Mouse (Mus musculus): Measurements from ENCODE around the gene Calml3. TPM values are rescaled to one million over a fixed set of nuclear protein-coding genes. Genes with fewer than 3 reads are reported as not detected.

Calml3 gene
- polyA plus RNA-seq, 1 experiment from 2014 or later, result not detected

DNA sequence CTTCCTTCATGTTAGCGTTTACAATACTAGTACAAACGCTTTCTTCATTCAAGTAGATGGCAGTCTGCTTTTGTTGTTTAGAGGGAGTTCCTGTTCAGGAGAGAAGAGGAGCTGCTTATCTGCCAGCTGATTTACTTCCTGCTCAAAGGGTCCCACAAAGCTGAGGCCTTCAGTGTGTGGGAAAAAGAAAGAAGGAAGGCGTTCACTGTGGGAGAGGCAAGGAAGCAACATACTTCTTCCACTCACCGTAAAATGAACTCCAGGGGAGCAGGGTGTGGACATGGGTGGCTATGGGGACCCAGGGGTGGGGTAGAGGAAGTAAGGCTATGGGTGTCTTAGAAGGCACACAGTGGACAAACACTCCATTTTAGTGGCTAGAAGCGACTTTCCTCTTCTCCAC lies 1.5 kb upstream of the Calml3 start:
- no peaks in the 10 kb centered on the region for H3K27me3 ChIP-seq (replicated peaks)
- no peak overlapping the region for H3K9ac ChIP-seq
- H3K9me3 ChIP-seq, result no peaks in the 10 kb centered on the region
- ATAC-seq (ENCODE audit: low FRiP score, low read depth), result no peak
- H3K27ac ChIP-seq, result no peak overlapping the region
- H3K4me3 ChIP-seq, result no peak overlapping the region
- no peaks in the 10 kb centered on the region for H3K36me3 ChIP-seq
- no peak overlapping the region for H3K4me2 ChIP-seq (replicated peaks)
- WGBS, result 85% methylated on average over 5 of the region's 5 CpGs
- H3K4me1 ChIP-seq, result no peaks in the 10 kb centered on the region

GRCm38 (mm10) chr13:3805132-3805531 lies 1.0 kb upstream of the Calml3 start:
- WGBS, result 61% methylated on average over 2 of the region's 2 CpGs
- no peaks in the 10 kb centered on the region for H3K27me3 ChIP-seq (replicated peaks)
- no peaks in the 10 kb centered on the region for H3K9me3 ChIP-seq
- H3K27ac ChIP-seq, result no peak overlapping the region
- H3K36me3 ChIP-seq, result no peaks in the 10 kb centered on the region
- H3K4me1 ChIP-seq, result no peaks in the 10 kb centered on the region
- no peak overlapping the region for H3K9ac ChIP-seq
- ATAC-seq (ENCODE audit: low FRiP score, low read depth), result no peak
- H3K4me2 ChIP-seq (replicated peaks), result no peak overlapping the region
- H3K4me3 ChIP-seq, result no peak overlapping the region

DNA sequence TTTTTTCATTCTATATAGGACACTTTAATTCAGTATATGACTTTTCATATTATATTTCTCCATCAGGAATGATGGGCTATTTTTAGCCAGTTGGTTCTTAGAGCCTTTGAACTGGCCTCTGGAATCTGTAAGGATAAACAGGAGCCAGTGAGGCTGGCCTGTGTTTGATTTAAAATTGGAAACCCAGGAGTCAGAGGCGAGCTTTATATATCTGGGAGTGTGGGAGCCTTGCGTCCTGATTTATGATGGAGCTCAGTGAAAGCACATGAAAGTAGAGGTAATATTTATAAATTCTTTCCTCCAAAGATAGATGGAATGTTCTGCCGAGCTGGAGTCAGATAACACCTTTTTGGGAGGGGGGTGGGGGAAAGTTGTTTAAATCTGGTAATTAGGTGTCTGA lies 4.7 kb downstream of the Calml3 start:
- no peaks in the 10 kb centered on the region for H3K4me1 ChIP-seq
- no peaks in the 10 kb centered on the region for H3K9me3 ChIP-seq
- no peak overlapping the region for H3K9ac ChIP-seq
- ATAC-seq (ENCODE audit: low FRiP score, low read depth), result no peak
- no peaks in the 10 kb centered on the region for H3K27me3 ChIP-seq (replicated peaks)
- H3K4me2 ChIP-seq (replicated peaks), result no peak overlapping the region
- H3K27ac ChIP-seq, result no peak overlapping the region
- H3K36me3 ChIP-seq, result no peaks in the 10 kb centered on the region
- 69% methylated on average over 3 of the region's 3 CpGs for WGBS
- no peak overlapping the region for H3K4me3 ChIP-seq

DNA sequence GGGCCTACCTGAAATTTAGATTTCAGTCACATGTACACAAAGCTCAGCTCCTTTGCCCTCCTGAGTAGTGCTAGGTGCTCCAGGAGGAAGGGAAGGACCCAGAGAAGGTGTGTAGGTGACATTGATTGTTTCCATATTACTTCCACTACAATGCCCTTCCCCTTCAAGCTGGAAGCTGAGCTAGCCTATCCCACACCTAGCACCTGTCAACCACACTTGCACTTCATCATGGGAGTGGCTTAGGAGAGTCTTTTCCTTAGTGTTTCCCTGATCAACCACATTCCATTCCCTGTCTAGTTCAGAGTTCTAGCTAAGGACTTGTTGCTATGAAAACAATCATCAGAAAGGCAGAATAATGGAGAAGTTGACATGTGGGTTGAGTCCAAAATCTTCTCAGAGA lies 5.4 kb downstream of the Calml3 start:
- H3K9me3 ChIP-seq, result no peaks in the 10 kb centered on the region
- ATAC-seq (ENCODE audit: low FRiP score, low read depth), result no peak
- no peaks in the 10 kb centered on the region for H3K36me3 ChIP-seq
- H3K27me3 ChIP-seq (replicated peaks), result no peaks in the 10 kb centered on the region
- no peak overlapping the region for H3K4me2 ChIP-seq (replicated peaks)
- no peak overlapping the region for H3K4me3 ChIP-seq
- no peak overlapping the region for H3K9ac ChIP-seq
- H3K27ac ChIP-seq, result no peak overlapping the region
- H3K4me1 ChIP-seq, result no peaks in the 10 kb centered on the region

GRCm38 (mm10) chr13:3796649-3797048 lies 7.5 kb downstream of the Calml3 start:
- H3K4me3 ChIP-seq, result no peak overlapping the region
- H3K27me3 ChIP-seq (replicated peaks), result no peaks in the 10 kb centered on the region
- H3K36me3 ChIP-seq, result no peaks in the 10 kb centered on the region
- no peak overlapping the region for H3K9ac ChIP-seq
- H3K27ac ChIP-seq, result no peak overlapping the region
- H3K9me3 ChIP-seq, result no peaks in the 10 kb centered on the region
- no peaks in the 10 kb centered on the region for H3K4me1 ChIP-seq
- 85% methylated on average over 4 of the region's 4 CpGs for WGBS
- ATAC-seq (ENCODE audit: low FRiP score, low read depth), result no peak
- no peak overlapping the region for H3K4me2 ChIP-seq (replicated peaks)

GRCm38 (mm10) chr13:3789531-3789930 lies 14.6 kb downstream of the Calml3 start:
- no peaks in the 10 kb centered on the region for H3K36me3 ChIP-seq
- H3K4me1 ChIP-seq, result no peaks in the 10 kb centered on the region
- no peak overlapping the region for H3K27ac ChIP-seq
- H3K27me3 ChIP-seq (replicated peaks), result no peaks in the 10 kb centered on the region
- H3K9ac ChIP-seq, result no peak overlapping the region
- no peaks in the 10 kb centered on the region for H3K9me3 ChIP-seq
- no peak overlapping the region for H3K4me2 ChIP-seq (replicated peaks)
- ATAC-seq (ENCODE audit: low FRiP score, low read depth), result no peak
- 67% methylated on average over 2 of the region's 2 CpGs for WGBS
- H3K4me3 ChIP-seq, result no peak overlapping the region

DNA sequence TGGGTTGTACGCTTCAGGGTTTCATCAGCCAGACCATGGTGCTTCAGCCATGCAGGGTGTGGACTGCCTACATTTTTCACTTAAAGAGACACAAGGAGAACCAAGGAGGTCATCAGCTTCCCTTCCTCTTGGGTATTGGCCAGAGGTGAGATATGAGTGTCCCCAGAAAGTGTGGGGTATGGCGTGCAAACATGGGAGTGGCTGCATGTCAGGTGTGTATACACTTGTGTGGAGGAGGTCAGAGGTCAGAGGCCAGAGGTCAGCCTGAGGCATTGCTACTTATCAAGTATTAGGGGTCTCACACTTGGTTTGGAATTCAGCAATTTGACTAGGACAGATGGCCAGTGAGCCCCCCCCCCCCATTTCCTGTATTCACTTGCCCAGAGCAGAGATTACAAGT lies 15.5 kb downstream of the Calml3 start:
- H3K4me2 ChIP-seq (replicated peaks), result no peak overlapping the region
- no peaks in the 10 kb centered on the region for H3K9me3 ChIP-seq
- no peaks in the 10 kb centered on the region for H3K27me3 ChIP-seq (replicated peaks)
- H3K27ac ChIP-seq, result no peak overlapping the region
- 90% methylated on average over 2 of the region's 2 CpGs for WGBS
- no peaks in the 10 kb centered on the region for H3K36me3 ChIP-seq
- H3K4me3 ChIP-seq, result no peak overlapping the region
- H3K9ac ChIP-seq, result no peak overlapping the region
- H3K4me1 ChIP-seq, result no peaks in the 10 kb centered on the region
- no peak for ATAC-seq (ENCODE audit: low FRiP score, low read depth)

DNA sequence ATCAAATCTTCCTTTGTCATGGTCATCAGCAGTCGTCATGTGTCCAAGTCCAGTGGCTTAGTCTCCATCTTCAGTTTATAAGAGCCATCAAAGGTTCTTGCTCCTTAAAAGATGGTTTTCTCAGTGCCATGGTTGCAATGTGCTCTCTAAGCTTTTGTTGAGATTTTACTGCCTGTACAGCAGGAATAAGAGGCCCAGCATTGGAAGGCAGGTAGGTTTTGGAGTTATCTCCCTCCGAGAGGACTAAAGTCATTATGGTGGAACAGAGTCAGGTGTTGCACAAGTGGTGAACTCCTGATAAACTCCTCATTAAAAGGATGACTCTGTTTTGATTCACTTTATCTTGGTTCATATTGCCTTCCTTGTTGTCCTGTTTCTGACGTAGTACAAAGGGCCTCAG lies 16.5 kb downstream of the Calml3 start:
- Histone ChIP-seq H3K9ac (no peak overlapping the region), H3K36me3 (no peaks in the 10 kb centered on the region), H3K4me2 (replicated peaks) (no peak overlapping the region), H3K27me3 (replicated peaks) (no peaks in the 10 kb centered on the region), H3K27ac (no peak overlapping the region), H3K4me3 (no peak overlapping the region), H3K4me1 (no peaks in the 10 kb centered on the region; the same call in 1 of the 2 replicates), H3K9me3 (no peaks in the 10 kb centered on the region)
- 90% methylated on average over 3 of the region's 3 CpGs for WGBS
- no peak for ATAC-seq (ENCODE audit: low FRiP score, low read depth)

DNA sequence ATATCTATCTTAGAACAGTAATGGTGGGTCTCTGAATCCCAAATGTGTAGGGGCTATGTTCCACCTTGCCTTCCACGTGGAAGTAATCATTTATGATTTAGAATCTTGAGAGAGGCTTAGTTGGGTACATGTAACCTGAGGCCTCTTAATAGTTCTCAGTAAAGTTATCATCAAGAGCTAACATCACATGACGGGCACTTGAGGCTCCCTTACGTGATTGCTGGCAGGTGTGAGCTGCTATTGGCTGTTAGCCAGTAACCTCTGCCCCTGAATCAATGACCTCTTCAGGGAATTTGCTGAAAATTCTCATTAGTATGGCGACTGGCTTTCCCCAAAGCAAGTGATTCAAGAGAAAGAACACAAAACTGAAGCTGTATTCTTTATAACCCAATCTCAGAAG lies 17.0 kb downstream of the Calml3 start:
- 70% methylated on average over 4 of the region's 4 CpGs for WGBS
- no peaks in the 10 kb centered on the region; the same call in 1 of the 2 replicates for H3K4me1 ChIP-seq
- H3K9ac ChIP-seq, result no peak overlapping the region
- no peak overlapping the region for H3K4me3 ChIP-seq
- no peak overlapping the region for H3K27ac ChIP-seq
- H3K4me2 ChIP-seq (replicated peaks), result no peak overlapping the region
- no peak for ATAC-seq (ENCODE audit: low FRiP score, low read depth)
- no peaks in the 10 kb centered on the region for H3K36me3 ChIP-seq
- H3K9me3 ChIP-seq, result no peaks in the 10 kb centered on the region
- H3K27me3 ChIP-seq (replicated peaks), result no peaks in the 10 kb centered on the region

GRCm38 (mm10) chr13:3783621-3784020 lies 20.5 kb downstream of the Calml3 start:
- H3K9me3 ChIP-seq, result no peaks in the 10 kb centered on the region
- no peak overlapping the region for H3K27ac ChIP-seq
- H3K36me3 ChIP-seq, result no peaks in the 10 kb centered on the region
- H3K9ac ChIP-seq, result no peak overlapping the region
- ATAC-seq (ENCODE audit: low FRiP score, low read depth), result no peak
- no peaks in the 10 kb centered on the region; the same call in 1 of the 2 replicates for H3K4me1 ChIP-seq
- H3K27me3 ChIP-seq (replicated peaks), result no peaks in the 10 kb centered on the region
- no peak overlapping the region for H3K4me2 ChIP-seq (replicated peaks)
- no peak overlapping the region for H3K4me3 ChIP-seq
- 78% methylated on average over 2 of the region's 2 CpGs for WGBS

DNA sequence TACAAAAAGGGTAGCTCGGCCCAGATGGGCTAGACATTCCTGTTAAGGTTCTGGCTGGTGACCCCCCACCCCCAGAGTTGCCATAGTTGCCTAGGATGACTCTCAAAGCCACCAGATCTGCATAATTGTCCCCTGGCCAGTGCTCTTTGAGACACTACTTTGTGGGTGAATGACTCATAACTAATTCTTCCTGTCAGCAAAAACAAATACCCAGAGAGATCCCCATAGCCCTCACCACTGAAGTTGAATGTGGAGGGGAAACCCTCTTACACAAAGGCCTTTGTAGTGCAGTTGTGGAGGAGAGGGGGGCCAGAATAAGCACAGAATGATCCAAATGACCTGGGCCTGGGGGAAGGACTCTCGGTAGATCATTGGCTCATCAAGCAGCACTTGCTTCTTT lies 21.6 kb downstream of the Calml3 start:
- Histone ChIP-seq H3K27ac (no peak overlapping the region), H3K9ac (no peak overlapping the region), H3K4me3 (no peak overlapping the region), H3K4me2 (replicated peaks) (no peak overlapping the region), H3K27me3 (replicated peaks) (no peaks in the 10 kb centered on the region), H3K9me3 (no peaks in the 10 kb centered on the region), H3K36me3 (no peaks in the 10 kb centered on the region), H3K4me1 (no peaks in the 10 kb centered on the region; the same call in 1 of the 2 replicates)
- 12% methylated on average over 2 of the region's 2 CpGs for WGBS
- ATAC-seq (ENCODE audit: low FRiP score, low read depth), result no peak

- Histone ChIP-seq H3K9me3 (no peaks in the 10 kb centered on the region), H3K27ac (no peak overlapping the region), H3K4me2 (replicated peaks) (no peak overlapping the region), H3K9ac (no peak overlapping the region), H3K27me3 (replicated peaks) (no peaks in the 10 kb centered on the region), H3K4me3 (no peak overlapping the region), H3K4me1 (no peaks in the 10 kb centered on the region; the same call in 1 of the 2 replicates), H3K36me3 (no peaks in the 10 kb centered on the region)
- no peak for ATAC-seq (ENCODE audit: low FRiP score, low read depth)
- 87% methylated on average over 8 of the region's 8 CpGs for WGBS
Measured at GRCm38 (mm10) chr13:3779575-3780226, 24.4 kb downstream of the Calml3 start.

DNA sequence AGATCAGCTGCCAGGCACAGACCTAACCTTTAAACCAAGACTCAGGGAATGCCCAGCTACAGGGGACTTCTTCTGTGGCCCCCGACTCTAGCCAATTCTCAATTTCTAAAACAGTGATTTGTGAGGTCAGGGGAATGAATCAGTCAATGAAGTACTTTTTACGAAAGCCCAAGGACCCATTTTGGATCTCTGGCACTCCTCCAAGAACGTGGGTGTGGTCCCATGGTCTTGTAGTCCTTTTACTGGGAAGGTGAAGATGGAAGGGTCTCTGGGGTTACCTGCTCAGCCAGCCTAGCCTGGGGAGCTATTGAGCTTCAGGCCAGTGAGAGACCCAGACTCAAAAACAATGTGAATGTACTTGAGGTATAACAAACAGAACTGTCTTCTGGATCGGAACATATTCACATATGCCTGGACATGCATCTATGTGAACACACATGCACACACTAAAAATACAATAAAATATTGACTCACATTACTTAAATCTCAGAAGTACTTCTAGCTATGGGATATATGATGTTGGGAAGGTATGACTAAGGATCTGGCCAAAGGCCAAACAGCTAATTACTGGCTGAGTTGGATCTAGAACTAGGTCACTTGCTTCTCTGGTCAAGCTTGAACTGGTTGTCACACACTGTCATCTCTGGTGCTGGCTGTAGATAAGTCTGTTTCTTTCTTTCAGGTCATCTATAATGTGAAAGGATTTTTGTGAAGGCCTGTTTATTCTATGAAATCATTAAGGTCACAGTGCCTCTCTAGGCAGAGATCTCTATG lies 25.3 kb downstream of the Calml3 start:
- H3K4me2 ChIP-seq (replicated peaks), result no peak overlapping the region
- no peaks in the 10 kb centered on the region; the same call in 1 of the 2 replicates for H3K4me1 ChIP-seq
- no peaks in the 10 kb centered on the region for H3K9me3 ChIP-seq
- no peak overlapping the region for H3K4me3 ChIP-seq
- 83% methylated on average over 4 of the region's 4 CpGs for WGBS
- no peak overlapping the region for H3K9ac ChIP-seq
- no peak overlapping the region for H3K27ac ChIP-seq
- no peaks in the 10 kb centered on the region for H3K36me3 ChIP-seq
- no peak for ATAC-seq (ENCODE audit: low FRiP score, low read depth)
- no peaks in the 10 kb centered on the region for H3K27me3 ChIP-seq (replicated peaks)
